Mouse (Mus musculus) urinary bladder, adult 2 months (tissue): ENCODE results near the gene Ust. TPM values are rescaled to one million over a fixed set of nuclear protein-coding genes. Genes with fewer than 3 reads are reported as not detected.

Experiments
- DNase-seq: peaks from one replicate; pipeline ENCODE4 v3.0.0; 2022; ENCODE audit warnings: low spot score
- polyA plus RNA-seq: library from polyadenylated mRNA; depleted of rRNA; stranded (reverse); fragments of >200 nt; gene quantifications from 2 replicates; pipeline ENCODE4 v1.2.3, GENCODE M21; 2012

Ust gene
- polyA plus RNA-seq, 1 experiment = 5.7 TPM

DNA sequence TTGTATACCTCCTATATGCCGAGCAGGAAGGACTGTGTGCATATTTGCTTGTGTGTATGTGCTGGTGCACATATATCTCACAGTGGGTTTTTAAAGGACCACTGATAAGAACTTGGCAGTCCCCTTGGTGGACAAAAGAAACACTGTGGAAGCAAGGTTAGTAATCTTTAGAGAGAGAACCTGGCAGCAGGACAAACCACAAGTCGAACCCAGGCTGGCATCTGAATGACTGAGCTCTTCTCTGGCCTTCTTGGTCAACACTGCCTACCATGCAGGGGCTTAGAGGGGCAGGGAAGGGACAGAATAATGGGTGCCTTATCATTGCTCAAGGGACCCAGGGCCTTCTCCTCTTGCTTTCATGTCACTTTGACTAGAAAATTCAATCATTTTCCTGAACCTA, 294.0 kb downstream of the Ust start:
- no peak for DNase-seq

DNA sequence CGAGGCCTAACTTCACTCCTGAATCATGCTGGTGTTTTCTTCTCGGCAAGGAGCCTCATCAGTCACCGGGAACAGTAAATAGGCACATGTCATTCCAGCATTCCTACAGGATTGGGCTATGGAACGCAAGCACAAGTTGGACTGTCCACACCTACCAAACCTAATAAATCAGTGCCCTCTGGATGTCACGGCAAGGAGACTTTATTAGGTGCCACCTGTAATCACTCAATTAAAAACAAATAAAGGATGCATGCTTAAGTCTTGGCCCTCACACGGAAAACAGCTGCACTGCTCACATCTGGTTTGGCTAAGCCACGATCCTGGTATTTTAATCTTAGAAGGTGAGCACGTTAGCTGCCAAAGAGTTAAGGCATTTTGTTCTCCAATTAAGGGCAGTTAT, 294.6 kb downstream of the Ust start:
- no peak for DNase-seq

DNA sequence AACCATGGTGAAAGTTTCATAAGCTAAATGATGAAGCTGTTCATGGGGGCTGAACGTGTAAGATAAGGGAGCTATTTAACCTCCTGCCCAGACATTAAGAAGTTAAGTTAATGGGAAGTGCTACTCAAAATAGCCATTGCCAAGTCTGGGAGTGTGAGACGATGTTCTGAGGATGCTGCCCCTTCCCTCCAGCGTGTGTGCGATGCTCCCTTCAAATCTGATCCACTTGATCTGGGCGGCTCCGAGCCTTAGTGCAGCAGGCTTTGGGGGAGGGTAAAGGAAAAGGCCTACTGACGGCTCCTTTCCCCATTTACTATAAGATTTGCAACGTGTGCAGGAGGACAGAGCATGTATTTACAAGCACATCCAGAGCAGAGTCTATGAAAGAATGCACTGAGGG, 301.7 kb downstream of the Ust start:
- no peak for DNase-seq

DNA sequence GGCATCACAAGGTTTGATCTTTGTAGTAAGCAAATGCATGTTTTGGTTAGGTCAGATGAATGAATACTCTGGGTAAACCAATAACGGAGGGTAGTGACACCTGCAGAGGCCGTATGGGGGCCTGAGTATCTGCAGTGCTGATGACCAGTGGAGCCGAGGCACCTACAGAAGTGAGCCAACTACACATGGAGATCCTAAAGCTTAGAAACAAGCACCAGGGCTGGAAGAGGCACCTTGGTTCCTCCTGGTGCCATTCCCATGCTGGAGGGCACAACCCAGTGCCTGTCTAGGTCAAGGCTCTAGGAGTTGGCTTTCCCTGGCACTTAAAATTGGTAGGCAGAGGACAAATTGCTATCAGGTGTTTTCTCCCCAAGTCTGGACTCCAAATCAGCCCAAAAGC, 303.4 kb downstream of the Ust start:
- no peak for DNase-seq

DNA sequence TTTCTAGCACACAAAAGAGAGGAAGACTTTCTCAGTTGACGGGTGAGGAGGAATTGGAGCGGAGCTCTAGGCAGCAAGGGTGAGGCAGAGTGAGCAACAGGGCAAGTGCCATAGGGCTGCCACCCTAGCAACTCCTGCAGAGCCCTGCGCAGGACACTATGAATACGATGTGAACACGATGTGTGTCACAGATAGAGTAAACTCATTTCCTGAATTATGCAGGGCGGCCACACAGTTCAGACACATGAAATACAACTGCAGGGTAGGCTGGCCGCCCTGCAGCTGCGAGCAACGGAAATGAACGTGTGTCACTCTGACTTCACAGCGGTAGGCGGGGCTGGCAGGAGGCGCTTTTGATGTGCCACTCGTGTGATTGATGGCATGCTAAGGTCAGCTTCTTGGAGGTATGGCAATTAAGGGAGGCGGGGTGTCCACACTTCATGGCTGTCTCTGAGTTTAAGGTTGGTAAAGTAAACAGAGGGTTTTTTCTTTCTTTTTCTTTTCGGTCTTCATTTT, 304.7 kb downstream of the Ust start:
- no peak for DNase-seq

DNA sequence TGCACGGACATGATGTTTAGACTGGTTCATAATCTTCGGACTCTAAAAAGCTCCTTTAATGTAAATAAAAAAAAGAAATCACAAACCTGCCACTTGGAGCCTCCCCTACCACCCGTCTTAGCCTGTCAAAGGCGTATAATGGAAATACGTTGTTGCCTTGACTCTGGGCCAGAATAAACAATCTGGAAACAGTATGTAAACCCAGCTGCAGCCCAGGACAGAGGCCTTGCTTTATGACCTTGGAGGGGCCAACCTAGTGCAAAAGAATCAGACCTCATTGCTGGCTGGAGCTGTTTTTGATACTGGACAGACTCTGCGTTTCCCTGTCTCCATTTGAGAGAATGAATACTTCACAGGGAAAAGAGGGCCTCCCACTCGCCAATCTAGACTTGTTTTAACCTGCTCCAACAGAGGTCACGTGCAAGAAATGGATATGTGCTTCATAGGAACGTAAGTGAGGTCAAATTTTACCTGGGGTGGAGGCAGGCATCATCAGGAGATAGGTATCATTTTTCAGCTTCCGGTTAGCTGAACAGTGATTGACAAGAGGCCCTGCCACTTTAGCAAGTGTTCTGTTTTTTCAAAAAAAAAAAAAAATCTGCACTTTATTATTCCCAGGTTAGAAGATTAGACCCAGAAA, 305.2 kb downstream of the Ust start:
- no peak for DNase-seq

DNA sequence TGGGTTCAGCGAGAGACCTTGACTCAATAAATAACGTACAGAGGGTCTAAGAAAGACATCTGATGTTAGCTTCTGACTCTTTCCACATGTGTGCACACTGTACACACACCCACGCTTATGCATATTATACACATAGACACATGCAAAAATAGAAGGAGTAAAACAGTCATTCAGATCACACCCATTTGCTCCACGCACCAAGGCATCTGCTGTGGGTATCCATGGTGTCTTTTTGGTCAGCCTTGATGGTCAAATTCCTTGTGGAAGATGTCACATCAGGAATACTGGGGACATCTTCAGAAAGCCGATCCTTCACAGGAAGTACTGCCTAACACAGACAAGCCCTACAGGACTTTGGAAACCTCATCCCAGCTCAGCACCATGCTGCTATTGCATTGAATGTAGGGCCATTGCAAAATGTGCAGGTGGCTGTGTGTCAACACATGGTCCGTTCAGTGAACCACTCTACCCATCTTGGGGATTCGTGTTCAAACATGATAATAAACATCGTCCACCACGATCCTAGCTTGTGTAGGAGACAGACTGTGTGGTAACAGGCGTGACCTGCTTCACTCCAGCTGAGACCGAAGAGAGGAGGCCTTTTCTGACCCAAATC, 305.9 kb downstream of the Ust start:
- DNase-seq = no peak

DNA sequence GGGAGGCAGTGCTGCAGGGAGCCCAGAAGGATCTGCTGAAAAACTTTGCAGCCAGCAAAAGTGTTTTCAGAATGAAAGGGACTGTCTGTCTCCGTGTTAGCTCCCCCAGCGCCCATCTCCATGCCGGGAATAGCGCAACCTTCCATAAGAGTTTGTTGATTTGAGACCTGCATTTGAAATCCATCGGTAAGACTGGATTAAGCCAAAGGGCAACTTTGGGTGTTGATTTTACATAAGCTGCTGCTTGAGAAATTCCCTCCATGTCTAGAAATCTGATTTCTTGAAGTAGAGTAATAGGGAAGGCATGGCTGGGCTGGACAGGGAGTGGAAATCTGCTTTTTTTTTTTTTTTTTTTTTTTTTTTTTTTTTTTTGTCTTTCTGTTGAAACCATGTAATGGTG, 306.9 kb downstream of the Ust start:
- no peak for DNase-seq

DNA sequence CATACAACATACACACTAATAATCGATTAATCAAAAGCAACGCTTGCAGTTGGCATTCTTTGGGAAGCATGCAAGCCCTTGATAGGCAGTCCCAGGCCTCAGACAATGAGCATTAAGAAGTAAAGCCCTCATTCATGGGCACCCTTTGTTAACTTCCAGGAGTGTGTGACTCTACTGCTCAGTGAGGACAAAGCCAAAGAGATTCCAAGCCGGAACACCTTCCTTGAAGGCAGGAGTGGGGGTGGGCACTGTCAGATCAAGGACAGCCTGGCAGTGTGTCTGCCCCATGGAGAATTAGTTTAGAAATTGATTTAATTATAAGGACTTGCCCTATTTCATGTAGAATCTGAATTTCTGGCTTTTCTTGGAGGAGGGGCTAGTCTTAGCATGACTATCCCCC, 308.3 kb downstream of the Ust start:
- DNase-seq = no peak

DNA sequence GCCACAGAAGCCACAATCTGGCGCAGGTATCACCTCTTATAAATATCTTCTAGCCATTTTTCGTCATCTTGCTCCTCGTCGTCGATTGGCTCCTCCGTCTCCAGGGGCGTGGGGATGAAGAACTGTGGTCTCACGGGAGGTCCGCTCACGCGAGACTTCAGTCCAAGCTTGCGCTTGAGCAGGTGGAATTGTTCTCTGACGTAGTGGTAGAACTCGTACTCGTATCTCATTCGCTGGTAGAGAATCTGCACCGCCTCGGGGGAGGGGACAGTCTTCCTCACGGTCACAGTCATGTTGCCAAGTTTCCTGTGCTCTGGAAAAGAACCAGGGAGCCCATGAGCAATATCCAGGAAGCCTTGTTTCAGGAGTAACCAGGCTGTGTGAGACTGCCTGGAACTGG, 311.3 kb downstream of the Ust start:
- no peak for DNase-seq

DNA sequence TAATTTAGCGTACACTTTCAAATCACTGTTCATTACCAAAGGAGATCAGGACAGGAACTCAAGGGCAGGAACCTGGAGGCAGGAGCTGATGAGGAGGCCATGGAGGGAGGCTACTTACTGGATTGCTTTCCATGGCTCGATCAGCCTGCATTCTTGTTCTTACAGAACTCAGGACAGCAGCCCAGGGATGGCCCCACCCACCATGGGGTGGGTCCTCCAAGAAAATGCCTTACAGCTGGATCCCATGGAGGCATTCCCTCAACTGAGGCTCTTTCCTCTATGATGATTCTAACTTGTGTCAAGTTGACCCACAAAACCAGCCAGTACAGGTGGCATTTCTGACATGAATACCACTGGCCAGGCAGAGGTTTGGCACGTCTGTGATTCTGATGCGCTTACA, 314.9 kb downstream of the Ust start:
- no peak for DNase-seq

DNA sequence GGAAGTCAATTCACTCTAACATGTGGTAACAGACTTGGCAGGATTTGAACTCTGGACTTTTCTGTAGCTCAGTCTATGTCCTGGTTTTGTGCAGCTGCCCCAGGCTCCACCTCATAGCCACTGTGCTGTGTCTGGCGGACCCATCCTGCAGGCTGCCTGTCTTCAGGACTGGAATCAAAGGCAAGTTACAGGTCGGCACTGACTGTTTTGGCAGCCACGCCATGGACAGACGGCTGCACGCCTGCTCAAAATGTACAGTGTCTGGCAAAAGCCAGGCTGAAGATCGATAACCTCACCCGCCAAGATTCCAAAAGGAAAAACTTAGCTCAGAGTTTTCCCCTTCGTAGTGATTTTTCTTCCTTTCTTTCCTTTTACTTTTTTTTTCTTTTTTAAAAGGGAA, 318.8 kb downstream of the Ust start:
- no peak for DNase-seq

DNA sequence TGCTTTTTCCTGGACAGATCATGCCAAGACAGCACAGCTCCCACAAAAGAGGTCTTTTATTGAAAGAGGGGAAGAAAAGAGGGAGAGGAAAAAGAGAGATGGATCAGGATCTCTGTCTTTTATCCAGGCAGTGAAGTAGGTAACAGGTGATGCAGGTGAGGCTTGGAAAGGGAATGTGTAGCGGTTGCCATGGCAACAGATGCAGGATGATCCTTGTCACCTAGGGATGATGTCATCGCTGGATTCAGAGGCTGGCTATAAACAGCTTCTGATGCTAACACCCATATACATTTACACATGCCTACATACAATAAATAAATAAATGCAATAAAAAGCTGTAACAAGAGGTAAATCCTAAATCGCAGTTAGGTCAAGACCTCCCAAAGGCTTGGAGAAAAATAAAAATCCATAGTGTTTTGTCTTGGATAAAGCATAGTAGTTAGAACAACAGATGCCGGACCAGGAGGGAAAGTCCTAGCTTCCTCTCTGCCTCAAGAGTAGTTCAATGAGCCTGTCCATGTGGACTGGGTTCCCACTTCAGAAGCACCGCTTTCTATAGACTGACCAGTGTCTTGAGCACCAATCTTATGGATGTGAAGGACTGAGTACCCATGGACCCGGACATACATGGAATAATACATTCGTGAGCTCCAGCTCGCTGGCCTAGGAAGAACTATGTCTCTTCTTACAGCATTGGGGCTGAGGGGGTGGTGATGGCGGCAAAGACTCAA, 319.4 kb downstream of the Ust start:
- no peak for DNase-seq

DNA sequence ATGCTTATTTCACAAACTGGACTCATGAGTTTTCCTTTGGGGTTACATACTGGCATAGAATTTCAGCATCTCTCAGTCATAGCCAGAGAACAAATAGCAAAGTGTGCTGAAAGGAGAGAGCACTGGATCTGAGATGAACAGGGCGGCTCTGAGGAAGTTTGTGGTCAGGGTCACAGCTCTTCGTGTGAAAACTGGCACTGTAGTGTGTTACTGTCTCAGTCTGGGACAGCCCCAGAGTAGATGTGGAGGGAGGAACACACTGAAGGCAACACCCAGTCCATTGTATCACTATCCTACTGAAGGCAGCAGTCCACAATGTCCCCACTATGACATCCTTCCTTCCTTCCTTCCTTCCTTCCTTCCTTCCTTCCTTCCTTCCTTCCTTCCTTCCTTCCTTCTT, 321.0 kb downstream of the Ust start:
- DNase-seq = no peak

DNA sequence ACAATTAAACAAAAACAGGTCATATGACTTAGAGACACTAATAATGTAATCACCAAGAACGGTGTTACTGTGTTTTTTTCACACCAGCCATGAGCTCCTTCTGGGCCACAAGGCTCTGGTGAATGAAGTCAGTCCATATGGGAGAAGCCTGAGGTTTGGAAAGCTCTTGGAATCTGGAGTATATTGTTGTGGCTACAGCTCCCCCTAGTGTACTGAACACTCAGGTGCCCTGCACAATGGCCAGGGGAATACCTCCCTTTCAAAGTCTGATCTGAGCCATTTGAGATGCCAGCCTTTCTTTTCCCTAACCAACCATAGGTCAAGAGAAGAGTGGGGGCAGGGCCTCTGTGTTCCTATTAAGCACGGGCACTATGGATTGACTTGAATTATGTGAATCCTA, 322.3 kb downstream of the Ust start:
- DNase-seq = no peak

DNA sequence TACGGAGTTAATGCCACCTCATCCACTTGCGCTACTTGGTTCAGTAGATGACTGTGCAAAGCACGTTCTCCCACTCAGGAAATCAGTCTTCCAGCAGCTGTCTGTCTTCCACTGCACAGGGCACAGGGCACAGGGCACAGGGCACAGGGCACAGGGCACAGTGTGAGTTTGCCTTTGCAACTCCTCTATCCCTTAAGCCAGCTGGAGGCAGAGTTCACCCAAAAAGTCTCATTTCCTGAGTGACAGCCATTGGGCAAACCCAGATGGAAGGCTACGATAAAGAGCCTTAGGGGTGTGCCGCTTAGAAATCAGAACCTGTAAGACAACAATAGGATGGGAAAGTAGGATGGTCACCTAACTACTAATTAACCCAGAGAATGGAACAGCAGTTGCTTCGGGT, 322.9 kb downstream of the Ust start:
- DNase-seq = no peak

DNA sequence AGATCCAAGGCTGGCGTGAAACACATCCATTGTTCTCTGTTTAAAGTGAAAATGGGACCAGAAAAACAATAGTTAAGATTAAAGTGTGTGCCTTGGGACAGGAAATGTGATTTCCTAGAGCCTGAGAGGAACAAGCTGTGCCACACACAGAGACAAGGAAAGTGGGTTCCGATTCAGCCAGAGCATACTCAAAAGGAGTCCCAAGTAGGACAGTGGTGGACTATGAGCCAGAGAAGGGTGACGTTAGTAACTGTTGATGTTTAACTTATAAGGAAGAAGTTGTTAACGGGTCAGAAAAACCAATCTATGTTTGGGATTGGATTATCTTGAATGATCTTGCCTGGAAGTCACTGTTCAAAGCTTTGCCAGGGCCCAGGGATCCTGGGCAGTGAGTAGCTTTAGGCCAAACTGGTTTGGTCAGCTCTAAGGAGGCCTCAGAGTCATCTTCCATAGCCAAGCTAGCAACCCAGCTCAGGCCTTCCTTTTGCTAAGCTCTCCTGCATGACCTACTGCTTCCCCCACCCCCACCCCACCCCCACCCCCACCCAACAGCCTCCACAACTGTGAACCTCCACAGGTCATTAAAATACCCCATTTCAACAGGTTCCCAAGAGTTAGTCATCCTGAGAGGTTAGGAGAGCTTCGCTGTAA, 329.2 kb downstream of the Ust start:
- no peak for DNase-seq

DNA sequence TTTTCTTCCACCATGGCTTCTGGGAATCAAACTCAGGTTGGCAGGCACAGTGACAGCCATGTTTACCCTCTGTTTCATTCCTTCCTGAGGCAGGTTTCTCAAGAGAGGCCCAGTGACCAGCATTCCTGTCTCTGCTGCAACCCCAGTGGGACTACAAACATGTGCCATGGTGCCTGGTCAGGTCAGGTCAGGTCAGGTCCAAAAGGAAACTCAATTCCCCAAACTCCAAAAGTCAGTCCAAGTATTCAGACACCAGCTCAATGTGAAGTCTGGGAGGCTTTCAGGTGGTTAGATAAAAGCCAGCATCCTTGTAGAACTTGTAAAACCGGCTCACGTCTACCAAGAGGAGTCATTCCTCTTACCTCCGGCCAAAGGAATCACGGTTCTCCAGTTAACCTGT, 333.0 kb downstream of the Ust start:
- DNase-seq = no peak

DNA sequence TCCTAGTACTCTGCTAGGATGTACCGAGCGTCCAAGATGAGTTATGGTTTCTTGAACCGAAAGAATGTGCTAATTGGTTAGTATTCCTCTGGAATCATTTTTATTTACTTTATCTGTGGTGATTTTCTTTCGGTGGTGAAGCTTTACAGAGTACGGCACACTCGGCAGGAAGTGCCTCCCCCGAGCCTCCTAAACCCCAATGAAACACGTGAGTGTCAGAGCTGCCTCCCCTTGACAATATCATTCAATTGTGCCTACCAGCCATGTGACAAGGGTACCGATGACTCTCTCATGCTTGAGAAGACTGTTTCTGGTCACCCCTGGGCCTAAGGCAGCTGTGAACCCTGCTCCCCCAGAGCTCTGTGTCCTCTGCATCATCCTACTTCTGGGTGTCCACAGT, 333.9 kb downstream of the Ust start:
- DNase-seq = no peak

DNA sequence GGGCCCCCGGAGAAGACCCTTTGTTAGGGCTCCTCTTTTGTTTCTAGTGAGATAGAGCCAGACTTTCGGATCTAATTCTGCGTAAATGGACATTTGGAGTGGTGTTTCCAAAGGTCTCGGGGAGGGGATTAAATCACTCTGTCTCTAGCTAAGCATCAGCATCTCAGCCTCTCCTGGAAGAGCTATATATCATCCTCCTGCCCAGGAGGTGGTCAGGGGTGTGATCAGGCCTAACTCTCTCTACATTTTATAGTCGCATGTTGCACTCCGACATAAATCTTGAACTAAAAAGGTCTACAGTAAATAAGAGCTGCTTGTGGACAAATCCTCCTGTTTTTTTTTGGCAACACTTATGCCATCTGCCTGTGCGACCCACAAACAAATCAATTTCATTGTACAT, 335.5 kb downstream of the Ust start:
- DNase-seq = no peak

DNA sequence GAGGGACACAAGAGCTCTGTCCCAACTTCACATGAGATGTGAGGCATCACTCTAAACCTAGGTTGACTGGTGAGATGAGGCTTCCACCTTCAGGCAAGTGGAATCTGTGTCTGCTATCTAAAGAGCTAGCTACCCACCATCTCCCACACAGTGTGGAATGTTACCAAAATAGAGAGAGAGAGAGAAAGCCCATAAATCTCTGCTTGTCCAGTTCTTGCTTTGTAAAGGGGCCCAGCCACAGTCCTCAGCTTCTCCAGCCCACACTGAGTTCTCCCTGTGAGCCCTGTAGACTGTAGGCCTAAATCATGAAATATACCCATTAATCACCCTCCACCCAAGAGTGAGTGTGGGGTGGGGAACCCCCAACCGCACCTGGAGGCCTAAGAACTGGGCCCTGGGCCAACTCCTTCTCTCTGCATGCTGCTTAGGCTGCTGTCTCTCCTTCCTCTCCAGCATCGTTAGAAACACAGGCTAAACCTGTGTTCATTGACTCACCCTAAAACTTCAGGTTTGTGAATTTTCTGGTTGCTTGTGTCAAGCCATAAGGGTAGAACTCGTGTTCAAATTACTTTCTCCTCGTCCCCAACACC, 336.9 kb downstream of the Ust start:
- no peak for DNase-seq

DNA sequence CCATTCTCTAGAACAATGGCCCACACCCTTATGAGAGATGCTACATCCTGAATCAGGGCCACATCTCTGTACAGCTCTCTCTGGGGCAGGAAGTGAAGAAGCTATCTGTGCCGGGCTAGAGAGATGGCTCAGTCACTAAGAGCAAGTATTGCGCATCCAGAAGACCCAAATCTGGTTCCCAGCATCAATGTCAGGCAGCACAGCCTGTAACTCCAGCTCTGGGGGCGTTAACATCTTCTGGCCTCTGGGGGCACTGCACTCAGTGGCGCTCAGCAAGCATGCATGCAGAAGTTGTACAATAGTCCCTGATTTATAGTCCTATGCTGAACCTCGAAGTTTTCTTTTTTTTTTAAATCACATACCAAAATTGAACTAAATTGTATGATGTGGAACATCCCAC, 341.0 kb downstream of the Ust start:
- no peak for DNase-seq
